In the genomic region with DNA sequence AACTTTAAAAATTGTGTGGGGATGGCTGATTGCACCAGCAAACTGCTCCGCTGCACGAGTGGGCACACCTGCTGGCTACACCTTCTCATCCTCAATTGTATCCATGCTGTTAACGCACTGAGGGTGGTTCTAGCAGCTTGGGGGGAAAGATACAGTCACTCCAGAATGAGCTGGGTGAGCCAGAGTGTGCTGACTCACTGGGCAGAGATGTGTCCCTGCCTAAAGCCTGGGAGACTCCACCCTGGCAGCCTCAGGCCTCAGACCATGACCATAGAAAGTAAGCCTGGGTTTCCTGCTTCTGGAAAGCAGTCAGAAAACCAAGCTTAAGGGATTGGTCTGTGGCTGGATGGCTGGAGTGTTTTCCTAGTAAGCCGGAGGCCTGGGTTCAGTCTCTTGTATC, we compare ENCODE assay signal across 8 mouse cellular contexts. TPM values are rescaled to one million over a fixed set of nuclear protein-coding genes. Genes with fewer than 3 reads are reported as not detected.
DNase-seq lines count a peak whose midpoint lies in the region; ATAC-seq and TF ChIP-seq lines count a peak whose summit lies in the region.

No protein-coding gene starts in this region.

- H3K9me3 ChIP-seq in intestine, embryonic 15.5 days, result no peaks in the 10 kb centered on the region
- H3K9me3 ChIP-seq in stomach, postnatal 0 days (ENCODE audit: control insufficient read depth, low read length), result no peaks in the 10 kb centered on the region

- H3K9ac ChIP-seq in intestine, embryonic 15.5 days, result 0 out of 2 replicates have a peak overlapping the region, but pooled peaks have one; percentile 15
- peak overlapping the region; percentile 18; the same call in 1 of the 2 replicates for H3K9ac ChIP-seq in stomach, postnatal 0 days (ENCODE audit: low read length)

- peaks cover 72% of the 10 kb centered on the region for H3K4me1 ChIP-seq in intestine, embryonic 15.5 days (replicated peaks)
- H3K4me1 ChIP-seq in stomach, postnatal 0 days (replicated peaks; ENCODE audit: control insufficient read depth, insufficient read depth), result peaks cover 14% of the 10 kb centered on the region

- TF ChIP-seq EP300 in stomach, postnatal 0 days (optimal IDR thresholded peaks at IDR 0.05), result no peak

- no peak overlapping the region; the same call in 1 of the 2 replicates for H3K4me2 ChIP-seq in intestine, embryonic 15.5 days (replicated peaks)
- H3K4me2 ChIP-seq in stomach, postnatal 0 days (replicated peaks; ENCODE audit: low read depth), result no peak overlapping the region

- no peaks in the 10 kb centered on the region; the same call in 1 of the 2 replicates for H3K79me2 ChIP-seq in macrophage (ENCODE audit: inconsistent target)

- H3K27ac ChIP-seq in intestine, embryonic 15.5 days, result peak overlapping the region; percentile 87
- H3K27ac ChIP-seq in macrophage, result peak overlapping the region; percentile 28
- peak overlapping the region; percentile 93 for H3K27ac ChIP-seq in stomach, postnatal 0 days (replicated peaks)

- no peaks in the 10 kb centered on the region for H3K36me3 ChIP-seq in intestine, embryonic 15.5 days
- no peaks in the 10 kb centered on the region for H3K36me3 ChIP-seq in macrophage (ENCODE audit: inconsistent target)
- H3K36me3 ChIP-seq in stomach, postnatal 0 days (ENCODE audit: control insufficient read depth, insufficient read depth, low read length), result no peaks in the 10 kb centered on the region

- WGBS in intestine, embryonic 15.5 days, result 62% methylated on average over 4 of the region's 4 CpGs
- WGBS in macrophage (ENCODE audit: missing documents), result 85% methylated on average over 4 of the region's 4 CpGs
- 31% methylated on average over 4 of the region's 4 CpGs for WGBS in stomach, postnatal 0 days

- ATAC-seq in intestine, embryonic 15.5 days, result peak; percentile 32
- peak; percentile 84 for ATAC-seq in stomach, postnatal 0 days (ENCODE audit: low FRiP score, low TSS enrichment)

- TF ChIP-seq CTCF in stomach, postnatal 0 days (IDR thresholded peaks at IDR 0.05; ENCODE audit: low read depth), result no peak

- H3K27me3 ChIP-seq in intestine, embryonic 15.5 days (replicated peaks), result no peaks in the 10 kb centered on the region
- H3K27me3 ChIP-seq in stomach, postnatal 0 days (ENCODE audit: control insufficient read depth, insufficient read depth, low read length), result no peaks in the 10 kb centered on the region

- DNase-seq in 3T3-L1 (ENCODE audit: low read depth, low spot score), result peak; percentile 91
- peak; percentile 34 to 38 for DNase-seq in adrenal gland, adult 18-20 months (ENCODE audit: low spot score in 2 of 2)
- DNase-seq in gastrocnemius, postnatal 25 days, result peak; percentile 58
- DNase-seq in stomach, postnatal 0 days (ENCODE audit: low spot score), result peak; percentile 73
- no peak for DNase-seq in left cerebral cortex, adult 11 months (ENCODE audit: low spot score)
- DNase-seq in right cerebral cortex, postnatal 14 days, result no peak

- H3K4me3 ChIP-seq in intestine, embryonic 15.5 days (replicated peaks), result no peak overlapping the region
- no peak overlapping the region for H3K4me3 ChIP-seq in macrophage (ENCODE audit: inconsistent target)
- no peak overlapping the region for H3K4me3 ChIP-seq in stomach, postnatal 0 days (ENCODE audit: low read depth, low read length)

RNA-seq across cellular contexts. Expression of gene Eef2k, which starts 23.2 kb away (rescaled TPM):
- total RNA-seq in adrenal gland, adult 18-20 months (2021), result 10 to 100 TPM; 20.9 to 22.4 TPM
- 10 to 100 TPM; 39.3 to 56.2 TPM for total RNA-seq in gastrocnemius, postnatal 25 days (2021)
- 44.4 and 47.2 TPM in 2 replicates for polyA plus RNA-seq in intestine, embryonic 15.5 days (2015; fragmentation: Nextera tagmentation; extraction: Ambion mirVana)
- 10 to 100 TPM in 22 of 26 experiments, 1 to 10 TPM in 4; 2.3 to 88.2 (median 36.8) TPM for total RNA-seq in macrophage (2018; cell fraction: chromatin; rRNA removed)
- total RNA-seq in macrophage (2018; cell fraction: cytosol; rRNA removed), result 10 to 100 TPM; 17.1 to 41.1 (median 29.6) TPM
- total RNA-seq in macrophage (2018; cell fraction: nucleus; rRNA removed), result 10 to 100 TPM; 11.8 to 48.9 (median 27.3) TPM
- 19.4 to 32.2 TPM (median 21.0 TPM) in 3 replicates for polyA plus RNA-seq in macrophage (2018)
- polyA plus RNA-seq in stomach, postnatal 0 days (2015; fragmentation: Nextera tagmentation; extraction: Ambion mirVana), result 39.9 and 42.0 TPM in 2 replicates

RNA-seq across cellular contexts. Expression of gene Polr3e, which starts 51.7 kb away (rescaled TPM):
- 10 to 100 TPM; 20.8 to 23.5 TPM for total RNA-seq in adrenal gland, adult 18-20 months (2021)
- total RNA-seq in gastrocnemius, postnatal 25 days (2021), result 10 to 100 TPM in 1 of 2 experiments, 1 to 10 TPM in 1; 9.0 to 11.0 TPM
- polyA plus RNA-seq in intestine, embryonic 15.5 days (2015; fragmentation: Nextera tagmentation; extraction: Ambion mirVana), result 40.3 and 41.5 TPM in 2 replicates
- 10 to 100 TPM; 10.4 to 50.0 (median 29.3) TPM for total RNA-seq in macrophage (2018; cell fraction: chromatin; rRNA removed)
- total RNA-seq in macrophage (2018; cell fraction: cytosol; rRNA removed), result 10 to 100 TPM in 19 of 26 experiments, 1 to 10 TPM in 7; 6.4 to 14.5 (median 12.6) TPM
- 10 to 100 TPM; 10.3 to 32.5 (median 16.0) TPM for total RNA-seq in macrophage (2018; cell fraction: nucleus; rRNA removed)
- polyA plus RNA-seq in macrophage (2018), result 10.5 to 18.0 TPM (median 11.9 TPM) in 3 replicates
- polyA plus RNA-seq in stomach, postnatal 0 days (2015; fragmentation: Nextera tagmentation; extraction: Ambion mirVana), result 16.1 and 17.7 TPM in 2 replicates

RNA-seq across cellular contexts. Expression of gene Gm5737, which starts 53.7 kb away (rescaled TPM):
- total RNA-seq in adrenal gland, adult 18-20 months (2021), result not detected
- total RNA-seq in gastrocnemius, postnatal 25 days (2021), result under 1 TPM; 0.43 to 0.51 TPM
- polyA plus RNA-seq in intestine, embryonic 15.5 days (2015; fragmentation: Nextera tagmentation; extraction: Ambion mirVana), result not detected in 2 replicates
- total RNA-seq in macrophage (2018; cell fraction: chromatin; rRNA removed), result not detected
- total RNA-seq in macrophage (2018; cell fraction: cytosol; rRNA removed), result not detected
- not detected for total RNA-seq in macrophage (2018; cell fraction: nucleus; rRNA removed)
- not detected in 3 replicates for polyA plus RNA-seq in macrophage (2018)
- not detected in 2 replicates for polyA plus RNA-seq in stomach, postnatal 0 days (2015; fragmentation: Nextera tagmentation; extraction: Ambion mirVana)

Comparison
In these comparisons a context has a peak if more than half of its experiments do, and no peak if none do; other contexts are left out.
1. DNase-seq: peak in 3T3-L1 (single experiment), adrenal gland, adult 18-20 months (2 of 2), gastrocnemius, postnatal 25 days (single experiment) and stomach, postnatal 0 days (single experiment); none in left cerebral cortex, adult 11 months (single experiment) and right cerebral cortex, postnatal 14 days (single experiment).
2. H3K27ac ChIP-seq: peak in every context shown above with its lines; median percentile 93 in stomach, postnatal 0 days; 87 in intestine, embryonic 15.5 days; 28 in macrophage.